Mouse (Mus musculus) right cerebral cortex, postnatal 4 days (tissue): ENCODE measurements at regions not wholly inside any gene's neighbourhood (a gene's known extent, or its start where the extent isn't known, plus 50 kb on each side); places are given as distances from the start of the nearest gene placed in this dataset.

Experiments used
- DNase-seq: peaks from one replicate; pipeline ENCODE4 v3.0.0-alpha.2; 2022

DNA sequence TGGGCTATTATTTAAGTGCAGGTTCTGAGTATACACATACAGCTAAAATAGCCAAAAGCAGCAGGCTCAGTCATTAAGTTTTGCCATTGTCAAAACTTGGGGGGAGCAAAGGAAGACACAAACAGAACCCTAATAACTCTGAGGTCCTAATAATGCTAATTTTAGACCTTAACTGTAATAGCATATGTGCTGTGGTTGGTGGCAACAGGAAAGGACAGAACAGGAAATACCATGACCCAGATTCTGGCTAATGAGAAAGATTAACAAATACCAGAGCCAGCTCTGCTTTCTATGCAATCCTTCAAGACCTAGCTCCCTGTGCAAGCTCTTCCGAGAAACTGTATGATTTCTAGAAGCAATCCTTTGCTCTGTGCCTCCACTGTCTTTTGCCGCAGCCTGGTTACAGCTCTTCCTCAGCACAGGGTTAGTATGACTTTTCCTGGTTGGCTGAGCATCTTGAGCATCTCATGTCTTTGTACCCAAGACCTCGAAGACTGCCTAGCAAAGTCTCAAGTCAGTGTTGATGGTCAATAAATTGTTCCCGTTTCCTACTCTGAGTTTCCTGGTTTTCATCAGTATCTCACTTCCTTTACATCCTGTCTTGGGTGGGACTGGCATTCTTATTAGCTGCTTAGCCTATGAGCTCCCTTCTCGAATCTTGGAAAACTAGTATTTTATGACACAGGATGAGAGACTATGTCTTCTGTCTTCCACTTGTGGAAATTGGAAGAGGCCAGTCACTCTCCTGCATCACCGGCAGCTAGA is 49.9 kb upstream of the Eed start:
- no peak for DNase-seq

DNA sequence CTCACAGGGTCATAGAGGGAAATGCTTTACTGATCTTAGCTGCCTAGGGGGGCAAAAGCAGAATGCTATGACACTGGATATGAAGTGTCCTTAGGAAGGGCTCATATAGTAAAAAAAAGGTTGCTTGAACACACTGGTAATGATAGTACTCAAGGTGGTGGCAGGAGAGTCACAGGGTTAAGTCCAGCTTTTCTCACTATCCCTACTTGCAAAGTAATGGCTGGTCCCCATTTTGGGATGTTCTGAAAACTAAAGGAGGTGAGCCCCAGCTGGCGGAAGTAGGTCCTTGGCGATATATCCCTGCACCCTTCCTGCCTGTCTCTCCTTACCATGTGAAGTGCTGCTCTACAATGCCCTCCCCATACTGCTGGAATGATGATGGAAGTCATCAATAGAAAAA is 52.3 kb upstream of the Eed start:
- DNase-seq = no peak

- no peak for DNase-seq
Measured at GRCm38 (mm10) chr7:90033640-90034312, 53.0 kb upstream of the Eed start.

DNA sequence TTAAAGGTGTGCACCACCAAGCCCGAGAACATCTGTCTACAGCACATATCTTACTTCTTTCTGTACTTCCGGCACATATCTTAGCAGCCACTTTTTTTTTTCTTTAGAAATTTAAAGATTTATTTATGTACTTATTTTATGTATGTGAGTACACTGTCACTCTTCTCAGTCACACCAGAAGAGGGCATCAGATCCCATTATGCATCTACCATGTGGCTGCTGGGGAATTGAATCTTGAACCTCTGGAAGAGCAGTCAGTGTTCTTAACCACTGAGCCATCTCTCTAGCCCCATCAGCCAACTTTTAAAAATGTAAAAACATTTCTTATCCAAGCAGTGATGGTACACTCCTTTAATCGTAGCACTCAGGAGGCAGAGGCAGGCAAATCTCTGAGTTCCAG is 53.7 kb upstream of the Eed start:
- DNase-seq = no peak

GRCm38 (mm10) chr7:90035396-90035795 is 54.6 kb upstream of the Eed start:
- DNase-seq = no peak

DNA sequence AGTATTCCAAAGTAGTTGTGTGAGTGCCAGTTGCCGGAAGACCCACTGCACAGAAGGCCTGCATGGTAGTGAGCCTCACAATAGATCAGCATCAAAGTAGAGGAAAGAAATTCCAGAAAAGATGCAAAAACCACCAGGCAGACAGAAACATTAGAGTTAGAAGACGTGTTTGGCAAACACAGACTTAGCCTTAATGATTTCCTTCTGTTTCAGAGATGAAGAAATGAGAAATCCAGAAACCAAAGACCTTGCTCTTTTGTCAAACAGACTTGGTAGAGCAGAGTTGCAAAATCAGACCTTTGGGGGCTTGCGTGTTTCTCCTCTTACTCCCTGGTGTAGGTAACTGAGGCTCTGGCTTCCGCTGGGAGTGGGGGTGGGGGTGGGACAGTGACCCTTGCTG is 57.0 kb upstream of the Eed start:
- DNase-seq = no peak

DNA sequence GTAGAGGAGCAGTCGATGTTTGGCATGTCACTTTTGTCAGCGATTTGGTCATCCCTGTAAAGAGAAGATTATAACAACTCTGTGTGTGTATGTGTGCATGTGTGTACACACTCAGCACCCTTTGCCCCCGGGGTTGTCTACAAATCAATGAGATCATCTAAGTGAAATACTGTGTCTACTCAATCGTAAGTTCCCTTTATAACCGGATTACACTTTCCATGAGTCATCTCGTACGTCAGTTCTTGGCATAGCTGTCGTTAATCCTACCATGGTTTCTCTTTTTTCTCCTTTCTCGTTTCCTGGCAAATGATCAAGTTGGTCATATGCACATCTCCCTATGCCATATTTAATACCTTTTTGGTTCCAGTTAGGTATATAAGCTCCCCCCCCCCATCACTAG is 58.7 kb upstream of the Eed start:
- DNase-seq = no peak

- no peak for DNase-seq
Measured at GRCm38 (mm10) chr7:90040581-90041340, 60.0 kb upstream of the Eed start.

DNA sequence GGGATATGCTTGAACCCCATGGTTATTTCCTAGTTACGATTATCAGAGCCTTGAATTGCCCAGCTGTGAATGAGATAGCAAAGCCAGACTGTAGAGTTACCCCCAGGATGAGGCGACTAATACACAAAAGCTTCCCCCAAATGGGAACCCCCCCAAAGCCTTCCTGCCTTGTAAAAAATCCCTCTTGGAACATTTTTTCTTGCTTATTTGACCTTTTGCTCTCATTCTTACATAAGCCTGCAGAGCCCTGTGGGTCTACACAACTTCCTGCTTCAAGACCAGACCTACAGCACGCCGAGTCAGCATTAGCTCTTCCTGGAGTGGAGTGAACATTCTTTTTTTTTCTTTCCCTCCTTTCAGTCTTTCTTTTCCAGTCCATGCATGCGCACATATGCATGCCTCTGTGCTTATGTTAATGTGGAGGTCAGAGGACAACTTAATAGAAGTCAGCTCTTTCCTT is 60.8 kb upstream of the Eed start:
- no peak for DNase-seq

GRCm38 (mm10) chr7:90042364-90042763 is 61.6 kb upstream of the Eed start:
- DNase-seq = no peak

- no peak for DNase-seq
Measured at GRCm38 (mm10) chr7:90043526-90043925, 62.7 kb upstream of the Eed start.

- no peak for DNase-seq
Measured at GRCm38 (mm10) chr7:90044100-90044698, 63.4 kb upstream of the Eed start.

DNA sequence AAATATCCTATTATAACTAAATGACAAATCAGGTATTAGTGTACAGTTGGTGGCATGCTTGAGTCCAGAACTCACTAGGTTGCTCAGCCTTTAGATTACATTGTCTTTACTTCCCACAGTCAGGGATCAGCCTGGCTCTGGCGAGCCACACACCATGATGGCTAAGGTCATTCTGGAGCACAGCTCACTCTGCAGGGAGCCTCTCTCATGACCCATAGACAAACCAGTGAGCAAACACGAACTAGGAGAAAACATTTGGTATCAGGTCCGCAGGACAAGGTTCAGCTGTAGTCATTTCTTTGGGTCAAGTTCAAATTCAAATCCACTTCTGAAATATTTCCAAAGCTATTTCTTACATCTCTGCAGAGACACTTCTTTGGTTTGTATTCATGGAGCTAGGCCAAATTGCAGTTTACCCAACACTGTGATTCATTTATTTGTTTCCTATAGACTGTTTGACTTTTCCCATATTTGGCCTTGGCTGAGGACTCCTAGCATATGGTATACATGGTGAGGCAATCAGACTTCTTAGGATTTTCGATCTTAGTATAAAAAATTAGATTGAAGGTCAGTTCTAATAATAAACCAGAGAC is 64.5 kb upstream of the Eed start:
- DNase-seq = no peak

DNA sequence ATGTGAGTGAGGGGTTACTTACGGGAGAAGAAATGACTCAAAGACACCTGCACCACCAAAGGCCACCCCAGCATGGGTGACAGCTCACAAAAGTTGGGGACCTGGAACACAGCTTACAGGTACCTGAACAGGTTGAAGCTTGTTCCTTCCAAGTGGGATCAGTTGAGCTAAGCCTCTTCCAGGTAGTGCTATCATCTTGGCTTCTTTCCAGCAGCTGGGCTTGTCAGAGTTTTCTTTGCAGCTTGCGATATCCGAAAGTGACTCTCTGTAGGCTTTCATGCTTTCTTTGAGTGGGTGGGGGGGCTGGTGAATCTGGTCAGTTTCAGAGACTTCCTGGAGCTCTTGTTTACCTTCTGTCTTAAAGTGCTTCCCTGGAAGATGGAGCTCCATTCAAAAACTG is 65.4 kb upstream of the Eed start:
- no peak for DNase-seq

DNA sequence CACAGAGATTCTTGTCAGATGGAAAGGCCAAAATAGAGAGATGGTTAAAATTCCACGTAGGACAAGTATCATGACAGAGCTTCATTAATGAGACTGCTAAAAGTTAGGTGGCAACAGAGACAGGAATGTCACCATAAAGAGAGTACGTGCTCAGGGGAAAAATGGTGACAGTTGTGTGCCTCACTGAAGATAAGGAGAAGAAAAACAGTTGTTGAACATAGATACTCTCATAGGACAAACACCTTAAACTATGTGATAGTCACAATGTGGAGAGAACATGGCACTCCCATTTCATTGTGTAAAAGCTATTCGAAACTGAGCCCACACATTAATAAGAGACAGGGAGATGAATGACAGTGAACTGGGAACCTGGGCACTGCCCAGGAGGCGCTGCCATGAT is 66.1 kb upstream of the Eed start:
- no peak for DNase-seq

- DNase-seq = no peak
Measured at GRCm38 (mm10) chr7:90048401-90049307, 67.9 kb upstream of the Eed start.

DNA sequence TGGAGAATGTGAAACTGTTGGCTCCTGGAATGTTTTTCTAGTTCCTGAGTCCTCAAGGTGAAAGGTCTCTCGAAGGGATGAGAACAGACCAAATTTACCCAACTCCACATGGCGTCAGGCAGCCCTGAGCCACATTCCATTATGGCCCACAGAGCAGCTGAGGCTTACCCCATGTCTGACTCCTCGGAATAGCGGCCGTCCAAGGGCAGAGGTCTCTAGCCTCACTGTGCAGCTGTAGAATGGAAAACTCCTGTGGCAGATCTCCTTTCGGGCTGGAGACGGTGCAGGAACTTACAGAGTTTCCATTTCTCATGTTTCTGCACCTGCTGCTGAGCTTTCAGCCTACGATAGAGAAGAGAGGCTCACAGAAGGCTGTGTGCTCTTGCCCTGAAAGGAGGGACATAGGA is 69.1 kb upstream of the Eed start:
- no peak for DNase-seq

DNA sequence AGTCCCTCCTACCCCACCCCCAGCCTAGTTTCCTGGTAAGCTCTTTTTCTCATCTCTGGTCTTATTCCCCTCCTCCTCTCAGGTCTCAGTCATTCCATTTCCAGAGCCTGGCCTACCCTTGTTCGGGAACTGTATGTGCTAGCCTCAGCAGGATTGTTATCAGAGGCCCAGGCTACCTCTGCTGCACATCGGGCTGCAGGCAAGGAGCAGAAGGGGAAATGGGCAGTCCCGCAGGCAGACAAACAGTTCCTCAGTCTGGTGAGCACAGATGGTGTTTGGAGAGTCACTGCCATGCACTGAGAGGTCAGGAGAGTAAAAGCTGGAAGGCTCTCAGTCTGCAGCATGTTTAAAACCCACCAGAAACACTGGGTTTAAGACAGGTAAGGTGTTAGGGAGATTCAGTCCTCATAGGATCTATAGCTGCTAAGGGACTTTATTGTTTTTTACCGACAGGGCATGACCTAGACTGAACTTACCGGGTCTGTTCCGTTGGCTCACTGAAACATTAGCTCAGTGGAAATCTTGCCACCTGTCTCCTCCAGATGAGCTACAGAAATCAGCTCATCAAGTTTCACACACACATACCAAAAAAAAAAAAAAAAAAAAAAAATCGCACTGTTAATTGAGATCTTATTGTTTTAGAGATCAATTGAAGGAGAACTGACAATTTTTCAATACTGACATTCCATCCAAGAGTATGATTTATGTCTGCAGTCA is 74.2 kb upstream of the Eed start:
- DNase-seq = no peak

DNA sequence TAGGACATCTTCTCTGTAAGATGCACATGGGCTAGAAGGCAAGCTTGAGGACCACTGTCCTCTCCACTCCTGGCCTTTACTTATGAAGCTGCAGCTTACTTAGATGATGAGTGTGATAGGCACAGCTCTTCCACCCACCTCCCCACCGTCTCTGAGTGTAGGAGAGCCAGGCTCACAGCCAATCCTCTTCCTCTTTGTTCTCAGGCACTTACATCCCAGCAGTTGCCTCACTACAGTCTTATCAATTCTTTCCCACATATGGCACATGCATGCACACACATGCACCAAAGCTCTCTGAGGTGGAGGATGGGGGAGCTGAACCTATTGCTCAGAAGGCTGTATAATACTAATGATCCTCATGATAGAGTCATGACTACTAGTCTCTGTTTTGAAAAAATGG is 72.1 kb upstream of the Picalm start:
- DNase-seq = no peak

DNA sequence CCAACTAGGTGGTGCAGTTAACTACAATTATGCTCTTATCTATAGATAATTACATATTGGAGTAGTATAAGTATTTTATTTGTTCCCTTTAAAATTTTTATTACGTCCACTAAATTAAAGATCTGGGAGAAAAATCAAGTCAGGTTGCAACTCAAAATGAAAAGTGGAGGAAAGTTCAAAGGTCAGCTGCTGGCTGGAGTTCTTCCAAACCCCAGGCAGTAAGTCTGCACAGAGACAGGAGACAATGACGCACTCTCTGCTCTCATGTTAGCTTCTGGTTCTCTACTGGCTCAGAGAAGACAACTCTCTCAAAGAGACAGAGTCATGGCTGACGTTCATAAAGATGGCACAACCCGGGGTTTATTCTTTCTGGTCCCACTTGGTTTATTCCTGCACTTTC is 71.4 kb upstream of the Picalm start:
- DNase-seq = no peak

DNA sequence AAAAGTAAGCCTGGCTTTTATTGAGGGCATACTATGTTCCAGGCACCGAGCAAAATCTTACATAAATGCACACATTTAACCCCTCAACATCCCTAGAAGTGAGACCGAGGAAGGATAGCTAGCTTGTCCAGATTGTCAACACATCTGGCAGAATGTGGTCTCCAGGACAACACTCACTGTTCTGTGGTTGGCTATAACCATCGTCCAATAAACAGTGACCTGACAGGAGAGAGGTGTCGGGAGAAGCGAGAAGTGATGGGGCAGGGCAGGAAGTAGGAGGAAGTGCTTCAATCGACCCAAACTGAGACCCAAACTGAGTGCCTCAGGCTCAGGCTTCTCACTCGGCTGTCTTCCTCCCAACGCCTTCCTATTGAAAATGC is 70.8 kb upstream of the Picalm start:
- DNase-seq = no peak
